Mouse (Mus musculus) embryonic facial prominence, embryonic 11.5 days (tissue): ENCODE measurements around the gene Pml. TPM values are rescaled to one million over a fixed set of nuclear protein-coding genes. Genes with fewer than 3 reads are reported as not detected.
A peak's percentile ranks its signal among the peaks of the same experiment; 100 is the strongest.

Experiments
- ATAC-seq: fragments of 200-750 bp; cut with Nextera tagmentation; replicated peaks from 2 replicates; pipeline ENCODE4 v1.8.0; 2017; ENCODE audit warnings: low read depth; ENCODE audit not compliant: insufficient number of reproducible peaks, low FRiP score, low TSS enrichment
- DNase-seq: peaks from one replicate; pipeline ENCODE4 v3.0.0-alpha.2; 2015; ENCODE audit warnings: low spot score
- H3K27ac ChIP-seq: fragments of 300-500 bp; sonication (generic); replicated peaks from 2 replicates; pipeline ENCODE4 v1.5.1; 2014; ENCODE audit warnings: mild to moderate bottlenecking, low read depth, low read length, control low read depth
- H3K27me3 ChIP-seq: fragments of 300-500 bp; sonication (generic); 2 replicates; pipeline ENCODE4 v1.6.1; 2014; ENCODE audit warnings: mild to moderate bottlenecking, low read length, moderate library complexity, mixed read lengths; ENCODE audit not compliant: control insufficient read depth, insufficient read depth
- H3K36me3 ChIP-seq: fragments of 300-500 bp; sonication (generic); replicated peaks from 2 replicates; pipeline ENCODE4 v1.6.1; 2014; ENCODE audit warnings: low read depth, mild to moderate bottlenecking, low read length, moderate library complexity, mixed read lengths; ENCODE audit not compliant: control insufficient read depth, insufficient read depth
- H3K4me1 ChIP-seq: fragments of 300-500 bp; sonication (generic); 2 replicates; pipeline ENCODE4 v1.6.1; 2014; ENCODE audit warnings: low read length, mixed read lengths; ENCODE audit not compliant: control insufficient read depth, insufficient read depth
- H3K4me2 ChIP-seq: fragments of 300-500 bp; sonication (generic); 2 replicates; pipeline ENCODE4 v1.6.1; 2014; ENCODE audit warnings: low read depth, mild to moderate bottlenecking, control low read depth, low read length, moderate library complexity
- H3K4me3 ChIP-seq: fragments of 300-500 bp; sonication (generic); 2 replicates; pipeline ENCODE4 v1.5.1; 2014; ENCODE audit warnings: low read depth, low read length, control low read depth
- H3K9ac ChIP-seq: fragments of 300-500 bp; sonication (generic); replicated peaks from 2 replicates; pipeline ENCODE4 v1.6.1; 2014; ENCODE audit warnings: mild to moderate bottlenecking, control low read depth, low read length
- H3K9me3 ChIP-seq: fragments of 300-500 bp; sonication (generic); replicated peaks from 2 replicates; pipeline ENCODE4 v1.6.1; 2016; ENCODE audit warnings: mild to moderate bottlenecking, low read length, inconsistent platforms, mixed read lengths; ENCODE audit not compliant: control insufficient read depth
- WGBS: fragments of 180-500 bp; shearing (Covaris S2); extraction: QIAGEN DNeasy Blood & Tissue Kit; methylation state at CpG from one replicate; pipeline ENCODE4 v1.1.7; 2014; 5-methylcytosine and 5-hydroxymethylcytosine counted together
- polyA plus RNA-seq: library from polyadenylated mRNA; unstranded; fragments of >200 nt; fragmentation: Nextera tagmentation; extraction: Ambion mirVana; gene quantifications from 2 replicates; pipeline ENCODE4 v1.2.1, GENCODE M21; 2014

Pml gene
- polyA plus RNA-seq, 1 experiment from 2014 or later = 14.5 TPM

- no peak overlapping the region for H3K9ac ChIP-seq
- no peaks in the 10 kb centered on the region for H3K36me3 ChIP-seq
- ATAC-seq (no peak), DNase-seq (peak; percentile 50)
- no peaks in the 10 kb centered on the region for H3K27me3 ChIP-seq
- no peak overlapping the region for H3K27ac ChIP-seq
- H3K4me3 ChIP-seq = no peak overlapping the region
- no peaks in the 10 kb centered on the region for H3K9me3 ChIP-seq
- 64% methylated on average over 9 of the region's 9 CpGs for WGBS
- H3K4me1 ChIP-seq = no peaks in the 10 kb centered on the region
- H3K4me2 ChIP-seq = no peak overlapping the region
These were observed 23.4 kb downstream of the Pml start for GRCm38 (mm10) chr9:58225915-58226913.

GRCm38 (mm10) chr9:58224356-58224755, 25.2 kb downstream of the Pml start:
- DNase-seq (no peak), ATAC-seq (no peak)
- Histone ChIP-seq H3K27me3 (no peaks in the 10 kb centered on the region), H3K36me3 (peaks cover 3% of the 10 kb centered on the region; the same call in 1 of the 2 replicates), H3K9ac (no peak overlapping the region), H3K4me2 (no peak overlapping the region), H3K4me3 (no peak overlapping the region), H3K27ac (no peak overlapping the region), H3K9me3 (no peaks in the 10 kb centered on the region), H3K4me1 (no peaks in the 10 kb centered on the region)
- WGBS = 88% methylated on average over 2 of the region's 2 CpGs

- 65% methylated on average over 24 of the region's 24 CpGs for WGBS
- DNase-seq (peak; percentile 71), ATAC-seq (no peak)
- Histone ChIP-seq H3K36me3 (peaks cover 3% of the 10 kb centered on the region; the same call in 1 of the 2 replicates), H3K4me2 (no peak overlapping the region), H3K9ac (no peak overlapping the region), H3K27ac (no peak overlapping the region), H3K4me1 (no peaks in the 10 kb centered on the region), H3K4me3 (no peak overlapping the region), H3K27me3 (no peaks in the 10 kb centered on the region), H3K9me3 (no peaks in the 10 kb centered on the region)
These were observed 29.2 kb downstream of the Pml start for GRCm38 (mm10) chr9:58220218-58220903.

GRCm38 (mm10) chr9:58218539-58218938, 31.0 kb downstream of the Pml start:
- Histone ChIP-seq H3K27ac (no peak overlapping the region), H3K27me3 (no peaks in the 10 kb centered on the region), H3K4me1 (no peaks in the 10 kb centered on the region), H3K4me3 (no peak overlapping the region), H3K36me3 (peaks cover 3% of the 10 kb centered on the region; the same call in 1 of the 2 replicates), H3K9ac (no peak overlapping the region), H3K4me2 (no peak overlapping the region), H3K9me3 (no peaks in the 10 kb centered on the region)
- WGBS = 90% methylated on average over 3 of the region's 3 CpGs
- DNase-seq (no peak), ATAC-seq (no peak)

GRCm38 (mm10) chr9:58216402-58216801, 33.2 kb downstream of the Pml start:
- Histone ChIP-seq H3K9me3 (no peaks in the 10 kb centered on the region), H3K9ac (no peak overlapping the region), H3K27me3 (no peaks in the 10 kb centered on the region), H3K4me1 (no peaks in the 10 kb centered on the region), H3K27ac (no peak overlapping the region), H3K4me2 (no peak overlapping the region), H3K36me3 (peaks cover 3% of the 10 kb centered on the region; the same call in 1 of the 2 replicates), H3K4me3 (no peak overlapping the region)
- peak; percentile 63 for DNase-seq
- no peak for ATAC-seq
- WGBS = 48% methylated on average over 6 of the region's 6 CpGs

GRCm38 (mm10) chr9:58214519-58215180, 34.9 kb downstream of the Pml start:
- no peak for DNase-seq
- H3K9ac ChIP-seq = no peak overlapping the region; the same call in 1 of the 2 replicates
- 57% methylated on average over 8 of the region's 8 CpGs for WGBS
- H3K27ac ChIP-seq = no peak overlapping the region
- H3K27me3 ChIP-seq = no peaks in the 10 kb centered on the region
- no peaks in the 10 kb centered on the region for H3K4me1 ChIP-seq
- peaks cover 3% of the 10 kb centered on the region; the same call in 1 of the 2 replicates for H3K36me3 ChIP-seq
- ATAC-seq = peak; percentile 25; the same call in 1 of the 2 replicates
- H3K4me3 ChIP-seq = no peak overlapping the region
- no peak overlapping the region for H3K4me2 ChIP-seq
- H3K9me3 ChIP-seq = no peaks in the 10 kb centered on the region

- H3K9me3 ChIP-seq = no peaks in the 10 kb centered on the region
- H3K9ac ChIP-seq = no peak overlapping the region
- ATAC-seq (no peak), DNase-seq (no peak)
- no peak overlapping the region for H3K27ac ChIP-seq
- no peaks in the 10 kb centered on the region for H3K27me3 ChIP-seq
- no peaks in the 10 kb centered on the region for H3K36me3 ChIP-seq
- WGBS = 28% methylated on average over 5 of the region's 5 CpGs
- no peak overlapping the region for H3K4me3 ChIP-seq
- H3K4me2 ChIP-seq = no peak overlapping the region
- no peaks in the 10 kb centered on the region for H3K4me1 ChIP-seq
These were observed 35.7 kb downstream of the Pml start for GRCm38 (mm10) chr9:58213865-58214264.
